Mouse (Mus musculus) testis, adult 2 months (tissue): ENCODE data around the gene Mia3. TPM values are rescaled to one million over a fixed set of nuclear protein-coding genes. Genes with fewer than 3 reads are reported as not detected.
"Not testable (repeated sequence)": the region's sequence is repeated elsewhere in the genome, so short reads cannot be mapped to it uniquely, and the experiment has no call there.

ENCODE experiments used
- H3K27ac ChIP-seq: fragments of 200-500 bp; 2 replicates; pipeline ENCODE4 v1.5.1; 2012; ENCODE audit warnings: low read depth, low read length; ENCODE audit not compliant: control insufficient read depth, insufficient read depth
- H3K27me3 ChIP-seq: fragments of 200-500 bp; 2 replicates; pipeline ENCODE4 v1.6.1; 2012; ENCODE audit warnings: mild to moderate bottlenecking, low read length, moderate library complexity; ENCODE audit not compliant: control insufficient read depth, insufficient read depth
- H3K36me3 ChIP-seq: fragments of 200-500 bp; 2 replicates; pipeline ENCODE4 v1.6.1; 2012; ENCODE audit warnings: mild to moderate bottlenecking, low read length; ENCODE audit not compliant: control insufficient read depth, insufficient read depth
- H3K4me1 ChIP-seq: fragments of 200-500 bp; 2 replicates; pipeline ENCODE4 v1.6.1; 2012; ENCODE audit warnings: low read length; ENCODE audit not compliant: control insufficient read depth, insufficient read depth
- H3K4me3 ChIP-seq: fragments of 200-500 bp; 2 replicates; pipeline ENCODE4 v1.5.1; 2012; ENCODE audit warnings: low read depth, mild to moderate bottlenecking, low read length, moderate library complexity, mixed read lengths; ENCODE audit not compliant: control insufficient read depth
- CTCF ChIP-seq: fragments of 200-500 bp; IDR thresholded peaks from 2 replicates; pipeline ENCODE4 v1.5.1; 2012; ENCODE audit warnings: low read depth, mild to moderate bottlenecking, inconsistent platforms, low read length, moderate library complexity; ENCODE audit not compliant: control insufficient read depth, insufficient read depth, insufficient replicate concordance
- POLR2A ChIP-seq: fragments of 200-500 bp; IDR thresholded peaks from 2 replicates; pipeline ENCODE4 v1.6.1; 2012; ENCODE audit warnings: low read depth, mild to moderate bottlenecking, inconsistent platforms, low read length, moderate library complexity; ENCODE audit not compliant: control insufficient read depth
- polyA plus RNA-seq: library from polyadenylated mRNA; depleted of rRNA; stranded (reverse); fragments of >200 nt; gene quantifications from 2 replicates; pipeline ENCODE4 v1.2.3, GENCODE M21; 2012

Mia3 gene
- polyA plus RNA-seq, 1 experiment: 79.5 TPM

DNA sequence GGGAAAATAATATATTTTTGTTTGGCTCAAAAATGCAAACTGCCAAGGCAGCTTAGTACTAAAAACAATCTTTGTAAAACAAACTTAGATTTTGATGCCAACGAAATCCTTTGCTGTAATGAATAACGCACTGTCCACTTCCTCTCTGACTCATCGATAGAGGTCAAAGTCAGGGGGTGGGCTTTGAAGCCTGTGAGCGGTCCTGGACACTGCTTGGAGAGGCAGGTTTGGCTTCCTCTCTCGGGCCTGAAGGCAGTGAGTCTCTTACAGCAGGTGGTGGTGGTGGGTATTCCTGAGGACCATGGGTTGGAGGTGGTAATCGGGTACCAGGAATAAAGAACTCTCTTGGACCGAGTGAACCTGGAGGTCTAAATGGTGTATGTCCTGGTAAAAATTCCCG is 42.2 kb downstream of the Mia3 start:
- no peak overlapping the region for H3K27ac ChIP-seq
- no peak for TF ChIP-seq CTCF
- TF ChIP-seq POLR2A: no peak
- H3K27me3 ChIP-seq: no peaks in the 10 kb centered on the region
- no peaks in the 10 kb centered on the region for H3K4me1 ChIP-seq
- H3K4me3 ChIP-seq: no peak overlapping the region
- peaks cover 3% of the 10 kb centered on the region for H3K36me3 ChIP-seq

DNA sequence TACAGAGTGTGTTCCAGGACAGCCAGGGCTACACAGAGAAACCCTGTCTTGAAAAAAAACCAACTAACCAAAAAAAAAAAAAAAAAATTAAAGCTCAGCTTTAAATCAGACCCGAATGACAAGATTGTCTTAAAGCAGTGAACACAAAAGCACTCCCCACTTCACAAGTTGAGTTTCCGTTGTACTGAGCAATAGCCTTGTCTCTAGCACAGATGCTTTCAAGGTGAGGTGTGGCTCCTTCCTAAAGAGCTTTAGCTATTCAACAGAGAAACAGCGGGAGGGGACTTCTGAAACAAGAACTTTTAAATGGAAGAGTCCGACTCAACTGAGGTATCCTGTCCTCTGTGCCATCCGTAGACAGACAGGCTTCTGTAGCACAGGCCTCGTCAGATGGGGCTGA is 44.9 kb downstream of the Mia3 start:
- H3K4me3 ChIP-seq: no peak overlapping the region
- H3K27me3 ChIP-seq: no peaks in the 10 kb centered on the region
- H3K27ac ChIP-seq: no peak overlapping the region
- H3K4me1 ChIP-seq: no peaks in the 10 kb centered on the region
- no peak for TF ChIP-seq POLR2A
- no peak for TF ChIP-seq CTCF
- no peaks in the 10 kb centered on the region; the same call in 1 of the 2 replicates for H3K36me3 ChIP-seq

DNA sequence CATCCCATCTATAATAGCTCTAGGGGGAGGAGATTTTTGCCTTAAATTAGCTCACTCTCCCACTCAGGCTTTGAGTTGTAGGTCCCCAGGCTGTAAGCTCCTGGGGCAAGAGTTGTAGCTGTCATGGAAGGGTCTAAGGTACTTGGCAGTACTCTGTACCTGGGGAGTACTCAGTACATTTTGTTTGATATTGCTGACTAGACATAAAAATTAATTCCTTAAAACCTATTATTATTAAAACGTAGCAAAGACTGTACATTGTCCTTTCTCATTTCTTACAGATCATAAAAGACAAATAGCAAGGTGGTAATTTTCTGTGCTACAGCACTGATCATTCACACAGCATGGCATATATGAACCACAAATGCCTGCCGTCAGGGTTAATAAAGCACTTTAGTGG is 45.4 kb downstream of the Mia3 start:
- Histone ChIP-seq H3K4me3 (no peak overlapping the region), H3K27ac (no peak overlapping the region), H3K36me3 (no peaks in the 10 kb centered on the region; the same call in 1 of the 2 replicates), H3K4me1 (no peaks in the 10 kb centered on the region), H3K27me3 (no peaks in the 10 kb centered on the region)
- TF ChIP-seq CTCF (no peak), POLR2A (no peak)

- not testable (repeated sequence) for H3K36me3 ChIP-seq, H3K27me3 ChIP-seq, H3K4me1 ChIP-seq, H3K4me3 ChIP-seq, H3K27ac ChIP-seq
These were observed 46.9 kb downstream of the Mia3 start for GRCm38 (mm10) chr1:183322496-183322895.

- Histone ChIP-seq H3K27me3 (no peaks in the 10 kb centered on the region), H3K27ac (no peak overlapping the region), H3K4me3 (no peak overlapping the region), H3K36me3 (no peaks in the 10 kb centered on the region; the same call in 1 of the 2 replicates), H3K4me1 (no peaks in the 10 kb centered on the region)
- TF ChIP-seq CTCF: no peak
These were observed 48.6 kb downstream of the Mia3 start for GRCm38 (mm10) chr1:183320708-183321107.

DNA sequence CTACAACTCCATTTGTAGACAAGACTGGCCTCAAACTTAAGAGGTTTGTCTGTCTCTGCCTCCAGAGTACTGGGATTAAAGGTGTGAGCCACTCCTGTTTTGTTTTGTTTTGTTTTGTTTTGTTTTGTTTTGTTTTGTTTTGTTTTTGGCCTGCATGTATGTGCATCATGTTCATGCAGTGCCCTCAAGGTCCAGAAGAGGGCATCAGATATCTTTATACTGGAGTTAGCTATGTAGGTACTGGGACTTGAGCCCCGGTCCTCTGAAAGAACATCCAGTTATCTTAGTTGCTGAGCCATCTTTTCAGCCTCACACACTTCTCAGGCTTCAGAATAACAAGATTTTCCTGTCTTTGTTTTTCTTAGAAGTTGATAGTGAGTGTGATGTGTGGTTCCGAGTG is 53.6 kb downstream of the Mia3 start:
- Histone ChIP-seq H3K36me3 (peaks cover 2% of the 10 kb centered on the region), H3K27ac (no peak overlapping the region), H3K4me3 (no peak overlapping the region), H3K27me3 (no peaks in the 10 kb centered on the region), H3K4me1 (no peaks in the 10 kb centered on the region)
- TF ChIP-seq CTCF: no peak
- no peak for TF ChIP-seq POLR2A

GRCm38 (mm10) chr1:183312076-183312475 is 57.3 kb downstream of the Mia3 start:
- Histone ChIP-seq H3K27me3 (no peaks in the 10 kb centered on the region), H3K36me3 (peaks cover 2% of the 10 kb centered on the region), H3K4me1 (no peaks in the 10 kb centered on the region), H3K27ac (no peak overlapping the region), H3K4me3 (no peak overlapping the region)
- TF ChIP-seq CTCF (no peak), POLR2A (no peak)

DNA sequence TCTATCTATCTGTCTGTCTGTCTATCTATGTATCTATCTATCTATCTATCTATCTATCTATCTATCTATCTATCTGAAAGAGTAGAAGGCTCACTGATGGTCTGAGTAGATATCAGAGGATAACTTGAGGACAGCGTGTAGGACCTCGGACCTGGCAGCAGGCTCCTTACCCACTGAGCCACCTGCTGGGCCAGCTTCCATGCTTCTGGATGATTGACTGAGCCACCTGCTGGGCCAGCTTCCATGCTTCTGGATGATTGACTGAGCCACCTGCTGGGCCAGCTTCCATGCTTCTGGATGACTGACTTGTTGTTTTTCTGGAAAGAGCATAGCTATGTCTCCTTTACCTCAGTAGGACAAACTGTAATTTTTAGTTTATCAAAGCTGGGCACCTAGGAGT is 59.8 kb downstream of the Mia3 start:
- H3K27ac ChIP-seq, H3K4me3 ChIP-seq, H3K4me1 ChIP-seq, H3K36me3 ChIP-seq, H3K27me3 ChIP-seq: not testable (repeated sequence)
